Mouse (Mus musculus): ENCODE measurements around the gene Crhr1.

- no peak for TF ChIP-seq CTCF (conservative IDR thresholded peaks at IDR 0.05 in 1 of 2, IDR thresholded peaks at IDR 0.05 in 1 of 2; ENCODE audit: low read depth in 2 of 2, low read length in 2 of 2)
- TF ChIP-seq POLR2A (IDR thresholded peaks at IDR 0.05; ENCODE audit: low read depth, low read length), result no peak
- no peak for TF ChIP-seq NELFE (IDR thresholded peaks at IDR 0.05; ENCODE audit: low read depth, low read length)
- no peak for TF ChIP-seq ETS1 (conservative IDR thresholded peaks at IDR 0.05; ENCODE audit: low read depth, low read length)
- TF ChIP-seq KAT2A (IDR thresholded peaks at IDR 0.05; ENCODE audit: insufficient replicate concordance, low read length), result no peak
- TF ChIP-seq ZC3H11A (IDR thresholded peaks at IDR 0.05; ENCODE audit: low read depth, low read length), result no peak
- TF ChIP-seq IRF4 (IDR thresholded peaks at IDR 0.05; ENCODE audit: low read depth, low read length), result no peak
- TF ChIP-seq USF1 (IDR thresholded peaks at IDR 0.05; ENCODE audit: low read depth, low read length), result no peak
- no peak for TF ChIP-seq EP300 (IDR thresholded peaks at IDR 0.05; ENCODE audit: low read length)
- no peak for TF ChIP-seq TCF12 (IDR thresholded peaks at IDR 0.05; ENCODE audit: low read depth, low read length)
Measured at GRCm38 (mm10) chr11:104102641-104103040, 30.0 kb upstream of the Crhr1 start.
